Mouse (Mus musculus): ENCODE measurements around the gene Cdc42ep4. TPM values are rescaled to one million over a fixed set of nuclear protein-coding genes. Genes with fewer than 3 reads are reported as not detected.
A peak's percentile ranks its signal among the peaks of the same experiment; 100 is the strongest.

Cdc42ep4 gene
- polyA plus RNA-seq, 1 experiment from 2014 or later, result 91.4 TPM

GRCm38 (mm10) chr11:113754845-113755244 is 3.2 kb upstream of the Cdc42ep4 start:
- DNase-seq (ENCODE audit: low spot score), result no peak
- 32% methylated on average over 9 of the region's 9 CpGs for WGBS
- Histone ChIP-seq H3K4me1 (peaks cover 47% of the 10 kb centered on the region), H3K4me3 (no peak overlapping the region), H3K36me3 (no peaks in the 10 kb centered on the region), H3K27ac (replicated peaks) (peak overlapping the region; percentile 5; the same call in 1 of the 2 replicates), H3K9me3 (replicated peaks) (no peaks in the 10 kb centered on the region), H3K27me3 (ENCODE audit: low read depth, poor library complexity, severe bottlenecking) (peaks cover 12% of the 10 kb centered on the region; the same call in 1 of the 2 replicates)

DNA sequence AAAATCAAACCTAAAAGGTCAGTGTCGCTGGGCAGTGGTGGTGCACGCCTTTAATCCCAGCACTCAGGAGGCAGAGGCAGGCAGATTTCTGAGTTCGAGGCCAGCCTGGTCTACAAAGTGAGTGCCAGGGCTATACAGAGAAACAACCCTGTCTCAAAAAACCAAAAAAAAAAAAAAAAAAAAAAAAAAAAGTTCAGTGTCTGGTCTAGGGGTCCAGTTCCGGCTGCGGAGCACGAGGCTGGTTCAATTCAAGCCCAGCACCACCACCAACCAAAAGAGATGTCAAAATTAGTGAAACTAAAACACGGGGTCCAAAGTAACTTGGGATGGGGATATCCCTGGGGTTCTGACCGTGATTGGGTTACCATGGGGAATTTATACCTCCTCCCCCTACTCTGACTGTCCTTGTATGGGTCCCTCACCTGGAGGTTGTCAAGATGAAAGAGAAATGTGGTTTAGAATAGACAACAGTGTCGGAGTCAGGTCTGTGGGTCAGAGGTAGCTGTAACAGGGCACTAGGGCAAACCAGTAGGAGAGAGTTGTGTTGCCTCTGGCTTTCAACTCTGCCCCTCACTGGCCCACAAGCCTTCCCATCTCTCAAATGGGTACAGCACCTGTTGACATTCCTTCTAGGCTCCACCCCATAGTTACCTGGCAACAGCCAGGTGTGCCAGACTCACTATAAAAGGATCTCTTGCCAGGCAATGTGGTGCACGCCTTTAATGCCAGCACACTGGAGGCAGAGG is 1.2 kb upstream of the Cdc42ep4 start:
- Histone ChIP-seq H3K27me3 (ENCODE audit: low read depth, poor library complexity, severe bottlenecking) (peaks cover 12% of the 10 kb centered on the region; the same call in 1 of the 2 replicates), H3K27ac (replicated peaks) (peak overlapping the region; percentile 92), H3K4me1 (peaks cover 66% of the 10 kb centered on the region), H3K4me3 (peak overlapping the region; percentile 90; the same call in 1 of the 2 replicates), H3K36me3 (peaks cover 12% of the 10 kb centered on the region), H3K9me3 (replicated peaks) (no peaks in the 10 kb centered on the region)
- DNase-seq (ENCODE audit: low spot score), result no peak
- 93% methylated on average over 10 of the region's 10 CpGs for WGBS

GRCm38 (mm10) chr11:113752158-113752661 is 529 bp upstream of the Cdc42ep4 start:
- no peak for DNase-seq (ENCODE audit: low spot score)
- Histone ChIP-seq H3K27ac (replicated peaks) (peak overlapping the region; percentile 92), H3K9me3 (replicated peaks) (no peaks in the 10 kb centered on the region), H3K27me3 (ENCODE audit: low read depth, poor library complexity, severe bottlenecking) (peaks cover 12% of the 10 kb centered on the region; the same call in 1 of the 2 replicates), H3K36me3 (peaks cover 18% of the 10 kb centered on the region), H3K4me3 (peak overlapping the region; percentile 90), H3K4me1 (peaks cover 73% of the 10 kb centered on the region)
- WGBS, result 35% methylated on average over 15 of the region's 15 CpGs

DNA sequence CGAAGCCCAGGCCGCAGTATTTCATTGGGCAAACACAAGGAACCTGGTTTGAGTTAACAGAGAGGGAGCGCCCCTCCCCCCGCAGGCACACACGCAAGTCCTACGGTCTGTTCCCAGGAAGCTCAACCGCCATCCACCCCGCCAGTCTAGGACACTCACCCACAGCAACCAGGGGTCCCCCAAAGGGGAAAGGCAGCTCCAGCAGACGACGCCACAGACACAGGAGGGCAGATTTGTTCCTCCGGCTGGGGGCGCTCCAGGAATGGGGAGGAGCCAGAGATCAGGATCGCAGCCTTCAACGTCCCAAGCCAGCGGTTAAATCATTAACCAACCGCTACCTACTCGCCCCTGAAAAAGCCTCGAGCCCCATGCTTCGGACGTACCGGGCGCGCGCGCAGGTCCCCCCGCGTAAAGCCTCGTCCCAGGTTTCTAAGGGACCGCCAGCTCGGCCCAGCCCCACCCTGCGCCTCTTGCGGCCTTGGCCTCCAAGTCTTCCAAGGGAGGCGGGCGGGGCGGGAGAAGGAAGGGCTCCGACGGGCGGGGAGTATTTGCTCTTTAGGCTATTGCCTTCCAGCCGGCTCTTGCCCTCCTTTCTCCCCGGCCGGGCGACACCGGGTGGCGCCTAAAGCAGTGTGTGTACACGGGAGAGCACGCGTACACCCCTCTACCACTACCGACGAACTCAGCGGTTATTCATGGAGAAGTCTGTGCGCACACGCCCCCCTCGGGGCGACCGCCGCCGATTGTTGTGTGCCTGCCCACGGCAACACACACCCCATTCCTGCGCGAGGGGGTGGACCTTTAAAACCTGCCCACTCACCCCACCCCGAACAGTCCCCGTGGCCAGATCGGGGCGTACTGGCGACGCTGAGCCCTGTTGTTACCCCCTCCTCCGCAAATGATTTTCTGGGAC is 854 bp downstream of the Cdc42ep4 start:
- peaks cover 12% of the 10 kb centered on the region; the same call in 1 of the 2 replicates for H3K27me3 ChIP-seq (ENCODE audit: low read depth, poor library complexity, severe bottlenecking)
- peak overlapping the region; percentile 92 for H3K27ac ChIP-seq (replicated peaks)
- peaks cover 80% of the 10 kb centered on the region for H3K4me1 ChIP-seq
- DNase-seq (ENCODE audit: low spot score), result peak; percentile 80
- no peaks in the 10 kb centered on the region for H3K9me3 ChIP-seq (replicated peaks)
- H3K4me3 ChIP-seq, result peak overlapping the region; percentile 90
- peaks cover 30% of the 10 kb centered on the region for H3K36me3 ChIP-seq
- under 1% methylated on average over 67 of the region's 67 CpGs for WGBS

- 1% methylated on average over 9 of the region's 9 CpGs for WGBS
- H3K9me3 ChIP-seq (replicated peaks), result no peaks in the 10 kb centered on the region
- peak overlapping the region; percentile 92 for H3K27ac ChIP-seq (replicated peaks)
- peaks cover 76% of the 10 kb centered on the region for H3K4me1 ChIP-seq
- peaks cover 40% of the 10 kb centered on the region for H3K36me3 ChIP-seq
- peaks cover 5% of the 10 kb centered on the region; the same call in 1 of the 2 replicates for H3K27me3 ChIP-seq (ENCODE audit: low read depth, poor library complexity, severe bottlenecking)
- DNase-seq (ENCODE audit: low spot score), result peak; percentile 75
- peak overlapping the region; percentile 90 for H3K4me3 ChIP-seq
These were observed 1.8 kb downstream of the Cdc42ep4 start for GRCm38 (mm10) chr11:113749749-113750351.

DNA sequence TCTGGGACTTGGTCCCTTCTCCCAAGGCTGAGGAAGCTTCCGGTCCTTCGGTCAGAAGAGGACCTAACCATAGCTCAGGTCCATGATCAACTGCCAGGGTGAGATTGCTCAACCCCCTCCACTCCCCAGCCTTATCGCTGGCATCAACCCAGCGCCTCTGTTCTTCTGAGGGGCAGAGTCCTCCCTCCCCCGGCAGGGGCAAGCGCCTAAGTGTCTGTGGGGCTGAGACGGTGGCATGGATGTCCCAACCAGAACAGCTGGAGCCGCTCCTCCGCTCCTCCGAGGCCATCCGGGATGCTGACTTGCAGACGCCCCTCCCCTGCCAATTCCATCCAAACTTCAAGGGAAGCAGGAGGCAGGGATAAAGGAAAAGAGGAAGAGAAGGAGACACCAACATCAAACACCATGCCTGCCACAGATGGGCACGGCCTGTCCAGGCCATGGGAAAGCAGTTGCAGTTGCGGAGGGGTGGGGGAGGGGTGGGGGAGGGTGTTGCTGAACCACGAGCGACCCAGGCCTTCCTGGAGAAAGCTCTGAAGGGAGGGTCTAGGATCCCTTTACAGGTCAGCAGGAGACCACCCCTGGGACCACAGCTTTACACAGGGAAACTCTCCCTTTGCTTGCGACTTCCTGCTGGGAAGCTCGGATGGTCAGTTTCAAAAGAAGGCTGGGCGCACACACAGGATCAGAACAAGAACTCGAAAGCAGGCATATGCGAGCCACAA is 2.7 kb downstream of the Cdc42ep4 start:
- Histone ChIP-seq H3K27me3 (ENCODE audit: low read depth, poor library complexity, severe bottlenecking) (peaks cover 3% of the 10 kb centered on the region; the same call in 1 of the 2 replicates), H3K27ac (replicated peaks) (peak overlapping the region; percentile 92), H3K4me1 (peaks cover 68% of the 10 kb centered on the region), H3K9me3 (replicated peaks) (no peaks in the 10 kb centered on the region), H3K4me3 (peak overlapping the region; percentile 90), H3K36me3 (peaks cover 49% of the 10 kb centered on the region)
- 9% methylated on average over 21 of the region's 21 CpGs for WGBS
- DNase-seq (ENCODE audit: low spot score), result peak; percentile 50

DNA sequence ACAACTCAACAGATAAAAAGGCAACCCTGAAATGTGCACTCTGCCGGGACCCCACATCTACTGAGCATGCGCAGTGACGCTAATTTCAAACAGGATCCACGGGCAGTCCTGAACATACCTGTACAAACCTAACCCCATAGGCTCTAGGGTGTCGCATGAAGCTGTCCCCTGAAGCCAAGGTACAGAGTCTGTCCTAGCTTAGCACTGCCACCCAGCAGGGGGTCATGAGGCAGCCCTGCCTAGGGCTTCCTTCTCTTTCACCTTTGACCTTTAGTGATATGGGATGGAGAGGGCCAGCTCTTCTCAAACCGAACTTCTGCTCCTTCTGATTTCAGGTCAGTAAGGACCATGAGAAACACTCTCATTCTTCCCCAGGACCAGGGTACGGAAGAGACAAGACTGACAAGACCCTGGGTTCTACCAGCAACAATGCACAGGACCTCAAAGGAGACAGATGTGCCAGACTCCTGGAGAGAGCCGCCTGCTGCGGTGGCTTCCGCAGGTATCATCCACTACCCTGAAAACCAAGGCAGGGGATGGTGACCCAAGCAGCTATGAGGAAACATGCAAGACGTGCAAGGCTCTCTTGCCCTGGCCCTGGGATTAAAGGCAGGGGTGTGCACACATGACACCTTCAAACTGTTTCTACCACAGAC is 3.8 kb downstream of the Cdc42ep4 start:
- no peak for DNase-seq (ENCODE audit: low spot score)
- peaks cover 7% of the 10 kb centered on the region; the same call in 1 of the 2 replicates for H3K9me3 ChIP-seq (replicated peaks)
- WGBS, result 77% methylated on average over 11 of the region's 11 CpGs
- peaks cover 60% of the 10 kb centered on the region for H3K36me3 ChIP-seq
- H3K27ac ChIP-seq (replicated peaks), result peak overlapping the region; percentile 92
- H3K4me1 ChIP-seq, result peaks cover 65% of the 10 kb centered on the region
- no peaks in the 10 kb centered on the region for H3K27me3 ChIP-seq (ENCODE audit: low read depth, poor library complexity, severe bottlenecking)
- H3K4me3 ChIP-seq, result peak overlapping the region; percentile 90; the same call in 1 of the 2 replicates

GRCm38 (mm10) chr11:113747056-113747455 is 4.6 kb downstream of the Cdc42ep4 start:
- DNase-seq (ENCODE audit: low spot score), result peak; percentile 38
- peak overlapping the region; percentile 10; the same call in 1 of the 2 replicates for H3K4me3 ChIP-seq
- H3K9me3 ChIP-seq (replicated peaks), result peaks cover 14% of the 10 kb centered on the region; the same call in 1 of the 2 replicates
- H3K4me1 ChIP-seq, result peaks cover 60% of the 10 kb centered on the region
- H3K27ac ChIP-seq (replicated peaks), result 0 out of 2 replicates have a peak overlapping the region, but pooled peaks have one; percentile 24
- peaks cover 68% of the 10 kb centered on the region for H3K36me3 ChIP-seq
- 85% methylated on average over 16 of the region's 16 CpGs for WGBS
- H3K27me3 ChIP-seq (ENCODE audit: low read depth, poor library complexity, severe bottlenecking), result no peaks in the 10 kb centered on the region

DNA sequence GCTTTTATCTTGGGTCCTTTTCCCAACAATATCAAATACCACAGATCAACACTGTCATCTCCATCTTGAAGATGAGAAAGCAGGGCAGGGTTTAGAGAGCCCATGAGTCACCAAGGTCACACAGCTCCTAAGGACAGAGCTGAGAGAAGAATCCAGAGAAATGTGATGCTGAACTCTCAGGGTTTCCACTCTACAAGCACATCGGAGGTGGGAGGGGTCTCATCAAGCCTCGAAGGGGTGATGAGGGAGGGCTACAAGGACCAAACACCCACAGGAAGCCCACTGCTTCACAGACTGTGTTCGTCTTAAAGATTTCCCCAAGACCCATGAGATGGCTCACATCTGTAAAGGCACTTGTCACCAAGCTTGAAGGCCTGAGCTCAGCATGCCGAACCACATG is 5.7 kb downstream of the Cdc42ep4 start:
- Histone ChIP-seq H3K27ac (replicated peaks) (no peak overlapping the region), H3K4me1 (peaks cover 50% of the 10 kb centered on the region), H3K9me3 (replicated peaks) (peaks cover 16% of the 10 kb centered on the region; the same call in 1 of the 2 replicates), H3K36me3 (peaks cover 79% of the 10 kb centered on the region), H3K4me3 (no peak overlapping the region), H3K27me3 (ENCODE audit: low read depth, poor library complexity, severe bottlenecking) (no peaks in the 10 kb centered on the region)
- no peak for DNase-seq (ENCODE audit: low spot score)
- 86% methylated on average over 4 of the region's 4 CpGs for WGBS

- Histone ChIP-seq H3K9me3 (replicated peaks) (peaks cover 16% of the 10 kb centered on the region; the same call in 1 of the 2 replicates), H3K4me3 (no peak overlapping the region), H3K27me3 (ENCODE audit: low read depth, poor library complexity, severe bottlenecking) (no peaks in the 10 kb centered on the region), H3K36me3 (peaks cover 93% of the 10 kb centered on the region), H3K4me1 (peaks cover 41% of the 10 kb centered on the region), H3K27ac (replicated peaks) (no peak overlapping the region)
- DNase-seq (ENCODE audit: low spot score), result no peak
- 88% methylated on average over 1 of the region's 1 CpGs for WGBS
These were observed 8.7 kb downstream of the Cdc42ep4 start for GRCm38 (mm10) chr11:113742998-113743397.

GRCm38 (mm10) chr11:113740100-113740499 is 11.6 kb downstream of the Cdc42ep4 start:
- no peak overlapping the region for H3K27ac ChIP-seq (replicated peaks)

More at GRCm38 (mm10) chr11:113740100-113740499, 11.6 kb downstream of the Cdc42ep4 start:
- no peak for DNase-seq (ENCODE audit: low spot score)
- no peak overlapping the region for H3K4me3 ChIP-seq
- peaks cover 44% of the 10 kb centered on the region for H3K4me1 ChIP-seq
- 88% methylated on average over 7 of the region's 7 CpGs for WGBS
- no peaks in the 10 kb centered on the region for H3K27me3 ChIP-seq (ENCODE audit: low read depth, poor library complexity, severe bottlenecking)
- H3K9me3 ChIP-seq (replicated peaks), result peaks cover 16% of the 10 kb centered on the region; the same call in 1 of the 2 replicates
- peaks cover 87% of the 10 kb centered on the region for H3K36me3 ChIP-seq
